Mouse (Mus musculus) lung, embryonic 14.5 days (tissue): ENCODE results near the gene Endov. TPM values are rescaled to one million over a fixed set of nuclear protein-coding genes. Genes with fewer than 3 reads are reported as not detected.

ENCODE experiments used
- ATAC-seq: fragments of 200-750 bp; cut with Nextera tagmentation; 2 replicates; pipeline ENCODE4 v1.8.0; 2017; ENCODE audit warnings: mild to moderate bottlenecking, moderate TSS enrichment, moderate library complexity; ENCODE audit not compliant: insufficient read depth
- DNase-seq: peaks from one replicate; pipeline ENCODE4 v3.0.0-alpha.2; 2015
- H3K27ac ChIP-seq: fragments of 300-500 bp; sonication (generic); 2 replicates; pipeline ENCODE4 v1.5.1; 2014; ENCODE audit warnings: low read depth, mild to moderate bottlenecking, moderate library complexity
- H3K27me3 ChIP-seq: fragments of 300-500 bp; sonication (generic); 2 replicates; pipeline ENCODE4 v1.6.1; 2014; ENCODE audit warnings: low read length, control low read depth; ENCODE audit not compliant: insufficient read depth
- H3K36me3 ChIP-seq: fragments of 300-500 bp; sonication (generic); 2 replicates; pipeline ENCODE4 v1.6.1; 2014; ENCODE audit warnings: control low read depth; ENCODE audit not compliant: insufficient read depth
- H3K4me1 ChIP-seq: fragments of 300-500 bp; sonication (generic); 2 replicates; pipeline ENCODE4 v1.6.1; 2014; ENCODE audit warnings: antibody characterized with exemption, control low read depth; ENCODE audit not compliant: insufficient read depth
- H3K4me2 ChIP-seq: fragments of 300-500 bp; sonication (generic); 2 replicates; pipeline ENCODE4 v1.6.1; 2014; ENCODE audit warnings: mild to moderate bottlenecking
- H3K4me3 ChIP-seq: fragments of 300-500 bp; sonication (generic); 2 replicates; pipeline ENCODE4 v1.5.1; 2014; ENCODE audit warnings: low read depth, low read length
- H3K9ac ChIP-seq: fragments of 300-500 bp; sonication (generic); 2 replicates; pipeline ENCODE4 v1.6.1; 2014
- H3K9me3 ChIP-seq: fragments of 300-500 bp; sonication (generic); 2 replicates; pipeline ENCODE4 v1.6.1; 2016; ENCODE audit warnings: low read depth, low read length, control low read depth
- CTCF ChIP-seq: IDR thresholded peaks from 2 replicates; pipeline ENCODE4 v1.5.1; 2016; ENCODE audit warnings: antibody characterized with exemption, low read depth
- WGBS: fragments of 180-500 bp; shearing (Covaris S2); extraction: QIAGEN DNeasy Blood & Tissue Kit; methylation state at CpG from one replicate; pipeline ENCODE4 v1.1.7; 2014; 5-methylcytosine and 5-hydroxymethylcytosine counted together
- polyA plus RNA-seq: library from polyadenylated mRNA; unstranded; fragments of >200 nt; fragmentation: Nextera tagmentation; extraction: Ambion mirVana; gene quantifications from 2 replicates; pipeline ENCODE4 v1.2.1, GENCODE M21; 2014

Endov gene
- polyA plus RNA-seq, 1 experiment from 2014 or later: 17.4 TPM

- H3K4me3 ChIP-seq: no peak overlapping the region
- H3K27ac ChIP-seq: no peak overlapping the region
- no peak overlapping the region for H3K4me2 ChIP-seq
- DNase-seq (peak; percentile 49), ATAC-seq (no peak)
- no peak overlapping the region for H3K9ac ChIP-seq
- 43% methylated on average over 10 of the region's 10 CpGs for WGBS
- H3K27me3 ChIP-seq: peaks cover 53% of the 10 kb centered on the region
- H3K9me3 ChIP-seq: no peaks in the 10 kb centered on the region
- no peaks in the 10 kb centered on the region for H3K36me3 ChIP-seq
- no peak for TF ChIP-seq CTCF
- H3K4me1 ChIP-seq: peaks cover 21% of the 10 kb centered on the region
Measured at GRCm38 (mm10) chr11:119550546-119551335, 59.6 kb downstream of the Endov start.

DNA sequence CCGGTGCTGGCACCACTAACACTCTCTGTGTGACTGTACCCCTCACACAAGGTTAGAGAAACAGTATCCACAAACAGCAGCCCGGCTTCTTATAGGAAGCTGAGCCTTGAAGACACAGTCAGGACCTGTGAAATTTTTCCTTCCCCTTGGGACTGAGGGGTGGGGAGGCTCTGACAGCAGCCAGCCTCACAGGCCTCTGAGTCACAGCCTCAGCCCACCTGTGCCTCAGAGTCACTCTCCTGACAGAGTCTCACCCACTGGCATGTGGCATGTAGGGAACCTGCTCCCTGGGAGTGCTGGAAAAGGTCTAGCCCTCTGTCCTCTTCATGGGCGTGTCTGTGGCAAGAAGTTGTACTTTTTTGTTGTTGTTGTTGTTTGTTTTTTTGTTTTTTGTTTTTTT, 60.3 kb downstream of the Endov start:
- no peak overlapping the region for H3K4me3 ChIP-seq
- WGBS: 48% methylated on average over 3 of the region's 3 CpGs
- H3K27ac ChIP-seq: no peak overlapping the region
- TF ChIP-seq CTCF: no peak
- peaks cover 46% of the 10 kb centered on the region for H3K27me3 ChIP-seq
- no peaks in the 10 kb centered on the region for H3K9me3 ChIP-seq
- ATAC-seq (no peak), DNase-seq (no peak)
- peaks cover 20% of the 10 kb centered on the region for H3K4me1 ChIP-seq
- H3K36me3 ChIP-seq: no peaks in the 10 kb centered on the region
- no peak overlapping the region for H3K4me2 ChIP-seq
- no peak overlapping the region for H3K9ac ChIP-seq

GRCm38 (mm10) chr11:119552301-119552700, 61.2 kb downstream of the Endov start:
- peaks cover 17% of the 10 kb centered on the region for H3K4me1 ChIP-seq
- DNase-seq (peak; percentile 36), ATAC-seq (no peak)
- H3K36me3 ChIP-seq: no peaks in the 10 kb centered on the region
- peaks cover 38% of the 10 kb centered on the region for H3K27me3 ChIP-seq
- no peak overlapping the region for H3K4me3 ChIP-seq
- no peaks in the 10 kb centered on the region for H3K9me3 ChIP-seq
- peak overlapping the region; percentile 73; the same call in 1 of the 2 replicates for H3K27ac ChIP-seq
- no peak overlapping the region; the same call in 1 of the 2 replicates for H3K9ac ChIP-seq
- 24% methylated on average over 1 of the region's 1 CpGs for WGBS
- no peak for TF ChIP-seq CTCF
- H3K4me2 ChIP-seq: no peak overlapping the region

- Histone ChIP-seq H3K9me3 (no peaks in the 10 kb centered on the region), H3K4me3 (no peak overlapping the region), H3K36me3 (no peaks in the 10 kb centered on the region), H3K4me2 (no peak overlapping the region), H3K9ac (no peak overlapping the region; the same call in 1 of the 2 replicates), H3K27me3 (peaks cover 29% of the 10 kb centered on the region), H3K27ac (peak overlapping the region; percentile 73; the same call in 1 of the 2 replicates), H3K4me1 (peaks cover 20% of the 10 kb centered on the region)
- peak; percentile 59; the same call in 1 of the 2 replicates for ATAC-seq
- WGBS: 36% methylated on average over 9 of the region's 9 CpGs
- DNase-seq: peak; percentile 72
- no peak for TF ChIP-seq CTCF
Measured at GRCm38 (mm10) chr11:119552902-119553802, 62.0 kb downstream of the Endov start.

DNA sequence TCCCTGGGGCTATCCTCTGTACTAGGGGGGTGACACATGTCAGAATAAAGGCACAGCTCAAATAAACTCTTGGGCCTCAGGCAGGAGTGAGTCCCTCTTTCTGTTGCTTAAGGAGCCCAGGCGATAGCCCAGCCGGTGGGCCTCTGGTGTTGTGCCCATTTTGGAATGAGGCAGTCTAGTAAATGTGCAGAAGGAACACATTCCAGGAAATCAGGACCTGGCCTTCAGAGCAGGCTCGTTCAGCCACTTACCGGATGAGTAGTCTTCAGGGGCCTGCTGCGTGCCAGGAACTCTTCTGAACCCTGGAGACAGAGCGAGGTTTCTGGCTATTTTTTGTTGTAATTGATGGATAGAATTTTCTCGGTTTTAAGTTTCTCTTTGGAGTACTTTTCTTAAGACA, 63.6 kb downstream of the Endov start:
- Histone ChIP-seq H3K27ac (peak overlapping the region; percentile 83; the same call in 1 of the 2 replicates), H3K36me3 (no peaks in the 10 kb centered on the region), H3K4me1 (peaks cover 25% of the 10 kb centered on the region), H3K27me3 (peaks cover 14% of the 10 kb centered on the region), H3K9me3 (no peaks in the 10 kb centered on the region), H3K4me3 (no peak overlapping the region), H3K4me2 (no peak overlapping the region), H3K9ac (no peak overlapping the region)
- DNase-seq (peak; percentile 19), ATAC-seq (no peak)
- 55% methylated on average over 7 of the region's 7 CpGs for WGBS
- no peak for TF ChIP-seq CTCF

- TF ChIP-seq CTCF: no peak
- Histone ChIP-seq H3K36me3 (no peaks in the 10 kb centered on the region), H3K4me1 (peaks cover 25% of the 10 kb centered on the region), H3K9ac (no peak overlapping the region), H3K4me2 (no peak overlapping the region), H3K27me3 (peaks cover 9% of the 10 kb centered on the region), H3K9me3 (no peaks in the 10 kb centered on the region), H3K4me3 (no peak overlapping the region), H3K27ac (peak overlapping the region; percentile 83)
- WGBS: 58% methylated on average over 7 of the region's 7 CpGs
- peak; percentile 52 for DNase-seq
- ATAC-seq: no peak
Measured at GRCm38 (mm10) chr11:119555170-119555569, 64.0 kb downstream of the Endov start.
